Mouse (Mus musculus) myocyte (in vitro differentiated cells): ENCODE measurements around the gene Gpr162. TPM values are rescaled to one million over a fixed set of nuclear protein-coding genes. Genes with fewer than 3 reads are reported as not detected.

ENCODE experiments used
- H3K27me3 ChIP-seq: one replicate; pipeline ENCODE4 v1.6.1; 2011; ENCODE audit not compliant: control insufficient read depth, insufficient read depth, insufficient read length
- H3K36me3 ChIP-seq: one replicate; pipeline ENCODE4 v1.6.1; 2011; ENCODE audit not compliant: control insufficient read depth, insufficient read depth
- H3K4me2 ChIP-seq: one replicate; pipeline ENCODE4 v1.6.1; 2011; ENCODE audit warnings: low read depth, control low read depth
- H3K4me3 ChIP-seq: one replicate; pipeline ENCODE4 v1.5.1; 2011; ENCODE audit warnings: mild to moderate bottlenecking, control low read depth, moderate library complexity
- H3K79me2 ChIP-seq: one replicate; pipeline ENCODE4 v1.6.1; 2011; ENCODE audit not compliant: control insufficient read depth, insufficient read depth
- H3ac ChIP-seq: one replicate; pipeline ENCODE4 v1.6.1; 2011; ENCODE audit not compliant: control insufficient read depth, insufficient read length
- CEBPB ChIP-seq: IDR thresholded peaks from 2 replicates; pipeline ENCODE4 v1.6.1; 2011; ENCODE audit warnings: mild to moderate bottlenecking, moderate library complexity; ENCODE audit not compliant: poor library complexity, insufficient read depth, severe bottlenecking
- E2F4 ChIP-seq: IDR thresholded peaks from one replicate; pipeline ENCODE4 v1.6.1; 2011; ENCODE audit warnings: mild to moderate bottlenecking, control low read depth, moderate library complexity; ENCODE audit not compliant: insufficient read depth
- MAX ChIP-seq: IDR thresholded peaks from one replicate; pipeline ENCODE4 v1.6.1; 2011; ENCODE audit warnings: low read depth, mild to moderate bottlenecking, control low read depth
- MYOD1 ChIP-seq, 3 experiments: IDR thresholded peaks; one replicate each; pipeline ENCODE4 v1.6.1; 2011; ENCODE audit warnings: control low read depth in 2 of 3, low read depth in 2 of 3, mild to moderate bottlenecking in 2 of 3, moderate library complexity in 1 of 3; ENCODE audit not compliant: insufficient read length in 2 of 3, control insufficient read depth in 1 of 3
- MYOG ChIP-seq, 3 experiments: IDR thresholded peaks; one replicate each; pipeline ENCODE4 v1.6.1; 2011; ENCODE audit warnings: control low read depth in 2 of 3, low read depth in 2 of 3, mild to moderate bottlenecking in 2 of 3; ENCODE audit not compliant: insufficient read length in 2 of 3, control insufficient read depth in 1 of 3, insufficient read depth in 1 of 3
- POLR2A ChIP-seq: IDR thresholded peaks from one replicate; pipeline ENCODE4 v1.6.1; 2011; ENCODE audit warnings: low read depth, mild to moderate bottlenecking, control low read depth, moderate library complexity; ENCODE audit not compliant: insufficient read length
- POLR2AphosphoS2 ChIP-seq: IDR thresholded peaks from one replicate; pipeline ENCODE4 v1.6.1; 2011; ENCODE audit warnings: low read depth, control low read depth; ENCODE audit not compliant: insufficient read length
- REST ChIP-seq: IDR thresholded peaks from one replicate; pipeline ENCODE4 v1.6.1; 2011; ENCODE audit warnings: mild to moderate bottlenecking, control low read depth, moderate library complexity; ENCODE audit not compliant: insufficient read depth, insufficient read length
- SRF ChIP-seq: IDR thresholded peaks from one replicate; pipeline ENCODE4 v1.6.1; 2011; ENCODE audit warnings: low read depth; ENCODE audit not compliant: control insufficient read depth, insufficient read length
- TCF12 ChIP-seq: IDR thresholded peaks from one replicate; pipeline ENCODE4 v1.6.1; 2011; ENCODE audit warnings: mild to moderate bottlenecking, control low read depth; ENCODE audit not compliant: poor library complexity, insufficient read depth, severe bottlenecking
- TCF3 ChIP-seq: IDR thresholded peaks from one replicate; pipeline ENCODE4 v1.6.1; 2011; ENCODE audit warnings: low read depth, control low read depth; ENCODE audit not compliant: insufficient read length
- USF1 ChIP-seq: IDR thresholded peaks from one replicate; pipeline ENCODE4 v1.6.1; 2011; ENCODE audit warnings: low read depth, mild to moderate bottlenecking, control low read depth, moderate library complexity
- polyA plus RNA-seq: library from polyadenylated mRNA; unstranded; fragments of >200 nt; fragmentation: generic; extraction: Trizol; gene quantifications from one replicate; pipeline ENCODE4 v1.2.1, GENCODE M21; 2012; ENCODE audit warnings: missing spikeins

The Gpr162 gene
- polyA plus RNA-seq, 1 experiment: 0.02 TPM

GRCm38 (mm10) chr6:124888555-124889125 lies 24.9 kb upstream of the Gpr162 start:
- Histone ChIP-seq H3K79me2 (no peaks in the 10 kb centered on the region), H3K4me2 (no peak overlapping the region), H3K4me3 (no peak overlapping the region), H3K36me3 (no peaks in the 10 kb centered on the region), H3K27me3 (peaks cover 25% of the 10 kb centered on the region), H3ac (no peak overlapping the region)
- TF ChIP-seq CEBPB (no peak), POLR2A (no peak), SRF (no peak), TCF12 (no peak), MAX (no peak), MYOG (IDR thresholded peaks at IDR 0.05; ENCODE audit: control insufficient read depth in 1 of 3, insufficient read depth in 1 of 3, insufficient read length in 2 of 3, low read depth in 2 of 3) (no peak), E2F4 (no peak), POLR2AphosphoS2 (no peak), MYOD1 (IDR thresholded peaks at IDR 0.05; ENCODE audit: control insufficient read depth in 1 of 3, insufficient read length in 2 of 3, low read depth in 2 of 3) (no peak), TCF3 (no peak), USF1 (no peak), REST (no peak)

- H3K36me3 ChIP-seq: no peaks in the 10 kb centered on the region
Observed at GRCm38 (mm10) chr6:124887986-124888385, 24.2 kb upstream of the Gpr162 start, which contains the start of gene Cd4. Gene Cd4 (minus strand): TSS chr6:124888221.

GRCm38 (mm10) chr6:124885956-124886381 lies 22.2 kb upstream of the Gpr162 start:
- TF ChIP-seq MYOG (IDR thresholded peaks at IDR 0.05; ENCODE audit: control insufficient read depth in 1 of 3, insufficient read depth in 1 of 3, insufficient read length in 2 of 3, low read depth in 2 of 3) (no peak), USF1 (no peak), CEBPB (no peak), MAX (no peak), SRF (no peak), TCF12 (no peak), E2F4 (no peak), POLR2A (no peak), TCF3 (no peak), MYOD1 (IDR thresholded peaks at IDR 0.05; ENCODE audit: control insufficient read depth in 1 of 3, insufficient read length in 2 of 3, low read depth in 2 of 3) (no peak), REST (no peak), POLR2AphosphoS2 (no peak)
- H3K27me3 ChIP-seq: peaks cover 15% of the 10 kb centered on the region
- H3K36me3 ChIP-seq: no peaks in the 10 kb centered on the region
- H3ac ChIP-seq: no peak overlapping the region
- no peak overlapping the region for H3K4me3 ChIP-seq
- no peaks in the 10 kb centered on the region for H3K79me2 ChIP-seq
- no peak overlapping the region for H3K4me2 ChIP-seq

More at GRCm38 (mm10) chr6:124887986-124888385, 24.2 kb upstream of the Gpr162 start, which contains the start of gene Cd4:
- no peak within 1 kb of the TSS for H3K4me2 ChIP-seq
- no peaks in the 10 kb centered on the region for H3K79me2 ChIP-seq
- peaks cover 24% of the 10 kb centered on the region for H3K27me3 ChIP-seq
- H3K4me3 ChIP-seq: no peak within 1 kb of the TSS
- TF ChIP-seq E2F4: no peak
- no peak for TF ChIP-seq USF1
- TF ChIP-seq REST: no peak
- H3ac ChIP-seq: no peak within 1 kb of the TSS

GRCm38 (mm10) chr6:124884714-124885500 lies 21.1 kb upstream of the Gpr162 start:
- Histone ChIP-seq H3K79me2 (no peaks in the 10 kb centered on the region), H3K4me3 (no peak overlapping the region), H3ac (no peak overlapping the region), H3K4me2 (no peak overlapping the region), H3K27me3 (peaks cover 13% of the 10 kb centered on the region), H3K36me3 (no peaks in the 10 kb centered on the region)
- TF ChIP-seq MYOD1 (IDR thresholded peaks at IDR 0.05; ENCODE audit: control insufficient read depth in 1 of 3, insufficient read length in 2 of 3, low read depth in 2 of 3) (no peak), CEBPB (no peak), POLR2A (no peak), TCF12 (no peak), MAX (no peak), E2F4 (no peak), SRF (no peak), USF1 (no peak), MYOG (IDR thresholded peaks at IDR 0.05; ENCODE audit: control insufficient read depth in 1 of 3, insufficient read depth in 1 of 3, insufficient read length in 2 of 3, low read depth in 2 of 3) (no peak), TCF3 (no peak), POLR2AphosphoS2 (no peak), REST (no peak)

GRCm38 (mm10) chr6:124883351-124883750 lies 19.6 kb upstream of the Gpr162 start:
- H3K36me3 ChIP-seq: no peaks in the 10 kb centered on the region
- no peak overlapping the region for H3K4me2 ChIP-seq
- H3K79me2 ChIP-seq: no peaks in the 10 kb centered on the region
- H3K4me3 ChIP-seq: no peak overlapping the region
- no peak for TF ChIP-seq MAX
- TF ChIP-seq REST: no peak
- TF ChIP-seq E2F4: no peak
- H3K27me3 ChIP-seq: peaks cover 15% of the 10 kb centered on the region
- H3ac ChIP-seq: no peak overlapping the region
